Mouse (Mus musculus) T-cell, adult 2 months (primary cell): Measurements from ENCODE around the gene Myh10.

Experiments
- DNase-seq: peaks from one replicate; pipeline ENCODE4 v3.0.0; 2022; ENCODE audit warnings: low spot score

Gene Myh10

GRCm38 (mm10) chr11:68691321-68692009 lies at the start of gene Myh10:
Myh10 (plus strand) TSS chr11:68691559.
- DNase-seq, result peak; percentile 90

- DNase-seq, result no peak
Measured at GRCm38 (mm10) chr11:68644781-68645180, 46.6 kb upstream of the Myh10 start.

GRCm38 (mm10) chr11:68647808-68648207 lies 43.6 kb upstream of the Myh10 start:
- DNase-seq, result no peak

GRCm38 (mm10) chr11:68648385-68649148 lies 42.8 kb upstream of the Myh10 start:
- DNase-seq, result no peak

GRCm38 (mm10) chr11:68651518-68651917 lies 39.8 kb upstream of the Myh10 start:
- no peak for DNase-seq

GRCm38 (mm10) chr11:68655524-68655923 lies 35.8 kb upstream of the Myh10 start:
- no peak for DNase-seq

GRCm38 (mm10) chr11:68656887-68657685 lies 34.3 kb upstream of the Myh10 start:
- DNase-seq, result no peak

- no peak for DNase-seq
Measured at GRCm38 (mm10) chr11:68657811-68658210, 33.5 kb upstream of the Myh10 start.

GRCm38 (mm10) chr11:68665331-68665730 lies 26.0 kb upstream of the Myh10 start:
- no peak for DNase-seq

GRCm38 (mm10) chr11:68666210-68666609 lies 25.1 kb upstream of the Myh10 start:
- DNase-seq, result no peak

GRCm38 (mm10) chr11:68672270-68672970 lies 18.9 kb upstream of the Myh10 start:
- no peak for DNase-seq

GRCm38 (mm10) chr11:68674071-68674470 lies 17.3 kb upstream of the Myh10 start:
- no peak for DNase-seq

- no peak for DNase-seq
Measured at GRCm38 (mm10) chr11:68674643-68675042, 16.7 kb upstream of the Myh10 start.

GRCm38 (mm10) chr11:68675274-68675673 lies 16.1 kb upstream of the Myh10 start:
- no peak for DNase-seq

- DNase-seq, result no peak
Measured at GRCm38 (mm10) chr11:68681254-68681839, 10.0 kb upstream of the Myh10 start.

GRCm38 (mm10) chr11:68682136-68682806 lies 9.1 kb upstream of the Myh10 start:
- DNase-seq, result no peak

GRCm38 (mm10) chr11:68686001-68686400 lies 5.4 kb upstream of the Myh10 start:
- DNase-seq, result no peak

- no peak for DNase-seq
Measured at GRCm38 (mm10) chr11:68689304-68689703, 2.1 kb upstream of the Myh10 start.

GRCm38 (mm10) chr11:68690465-68690864 lies 894 bp upstream of the Myh10 start:
- DNase-seq, result no peak

GRCm38 (mm10) chr11:68692010-68692692 lies 792 bp downstream of the Myh10 start:
- DNase-seq, result no peak
